ENCODE assay signal across 8 mouse cellular contexts in genomic region chr1:133134071-133134470, GRCm38 (mm10). TPM values are rescaled to one million over a fixed set of nuclear protein-coding genes. Genes with fewer than 3 reads are reported as not detected.
DNase-seq lines count a peak whose midpoint lies in the region; ATAC-seq and TF ChIP-seq lines count a peak whose summit lies in the region.

No protein-coding gene starts in this region.

- DNase-seq in gastrocnemius, adult 2 months, result no peak
- no peak for DNase-seq in gastrocnemius, adult 18-20 months (ENCODE audit: low spot score)
- DNase-seq in induced T-regulatory cell, adult 2 months (ENCODE audit: low read depth), result peak; percentile 59
- no peak for DNase-seq in right cerebral cortex, adult 18-20 months
- DNase-seq in thymus, postnatal 25 days, result no peak
- DNase-seq in urinary bladder, postnatal 25 days (ENCODE audit: low spot score), result no peak

- no peak for TF ChIP-seq POLR2A in cortical plate, adult 2 months (IDR thresholded peaks at IDR 0.05; ENCODE audit: extremely low read depth, insufficient read depth, low read length)

- H3K9ac ChIP-seq in liver, embryonic 16.5 days (ENCODE audit: low read depth, low read length), result peak overlapping the region; percentile 90

- peaks cover 49% of the 10 kb centered on the region for H3K36me3 ChIP-seq in liver, embryonic 16.5 days (ENCODE audit: control insufficient read depth, insufficient read depth)

- intact Hi-C loops in gastrocnemius, adult 2 months (cut with DNase I), result loop anchor here (10.0 kb wide), 1 partner anchor 951 kb away; no protein-coding TSS in a partner anchor

- peaks cover 3% of the 10 kb centered on the region for H3K4me1 ChIP-seq in cortical plate, adult 2 months (ENCODE audit: control insufficient read depth, insufficient read depth, low read length)
- peaks cover 37% of the 10 kb centered on the region for H3K4me1 ChIP-seq in liver, embryonic 16.5 days (ENCODE audit: control insufficient read depth, low read depth, low read length)

- TF ChIP-seq CTCF in gastrocnemius, adult 2 months (IDR thresholded peaks at IDR 0.05), result no peak
- TF ChIP-seq CTCF in cortical plate, adult 2 months (IDR thresholded peaks at IDR 0.05; ENCODE audit: extremely low read depth, insufficient read depth, low read length), result no peak

- H3K27me3 ChIP-seq in liver, embryonic 16.5 days (ENCODE audit: control insufficient read depth, insufficient read depth, low read depth, low read length), result no peaks in the 10 kb centered on the region

- no peaks in the 10 kb centered on the region for H3K9me3 ChIP-seq in liver, embryonic 16.5 days (replicated peaks; ENCODE audit: control insufficient read depth, low read length)

- H3K27ac ChIP-seq in gastrocnemius, adult 2 months, result peak overlapping the region; percentile 100
- H3K27ac ChIP-seq in cortical plate, adult 2 months (ENCODE audit: insufficient read depth, low read length), result no peak overlapping the region
- H3K27ac ChIP-seq in liver, embryonic 16.5 days (ENCODE audit: low read length), result peak overlapping the region; percentile 99

- H3K4me3 ChIP-seq in gastrocnemius, adult 2 months, result peak overlapping the region; percentile 88
- peak overlapping the region; percentile 95 for H3K4me3 ChIP-seq in cortical plate, adult 2 months (ENCODE audit: insufficient read depth, low read length)
- H3K4me3 ChIP-seq in liver, embryonic 16.5 days (ENCODE audit: low read depth, low read length), result peak overlapping the region; percentile 75

- under 1% methylated on average over 4 of the region's 4 CpGs for WGBS in liver, embryonic 16.5 days (ENCODE audit: insufficient replicate concordance)

- H3K4me2 ChIP-seq in liver, embryonic 16.5 days (ENCODE audit: low read depth, low read length), result peak overlapping the region; percentile 81

- ATAC-seq in liver, embryonic 16.5 days (ENCODE audit: low read depth), result no peak

RNA-seq across cellular contexts. Expression of gene Ppp1r15b, which starts 3.1 kb away (rescaled TPM):
- 10 to 100 TPM; 16.4 to 18.6 TPM for total RNA-seq in gastrocnemius, adult 2 months (2021)
- total RNA-seq in gastrocnemius, adult 18-20 months (2021), result 10 to 100 TPM; 13.0 to 15.3 TPM
- polyA plus RNA-seq in cortical plate, adult 2 months (2012; rRNA removed), result 23.9 and 25.6 TPM in 2 replicates
- polyA plus RNA-seq in liver, embryonic 16.5 days (2015; fragmentation: Nextera tagmentation; extraction: Ambion mirVana), result 46.1 and 48.9 TPM in 2 replicates

RNA-seq across cellular contexts. Expression of gene Plekha6, which starts 29.9 kb away (rescaled TPM):
- total RNA-seq in gastrocnemius, adult 2 months (2021), result 10 to 100 TPM in 1 of 2 experiments, 1 to 10 TPM in 1; 7.4 to 12.5 TPM
- 10 to 100 TPM in 1 of 2 experiments, 1 to 10 TPM in 1; 8.1 to 10.6 TPM for total RNA-seq in gastrocnemius, adult 18-20 months (2021)
- 82.2 and 83.2 TPM in 2 replicates for polyA plus RNA-seq in cortical plate, adult 2 months (2012; rRNA removed)
- 2.8 and 3.7 TPM in 2 replicates for polyA plus RNA-seq in liver, embryonic 16.5 days (2015; fragmentation: Nextera tagmentation; extraction: Ambion mirVana)
